Mouse (Mus musculus): ENCODE data around the gene Emb. TPM values are rescaled to one million over a fixed set of nuclear protein-coding genes. Genes with fewer than 3 reads are reported as not detected.

Gene Emb
- polyA plus RNA-seq, 1 experiment from 2014 or later = 39.9 TPM

DNA sequence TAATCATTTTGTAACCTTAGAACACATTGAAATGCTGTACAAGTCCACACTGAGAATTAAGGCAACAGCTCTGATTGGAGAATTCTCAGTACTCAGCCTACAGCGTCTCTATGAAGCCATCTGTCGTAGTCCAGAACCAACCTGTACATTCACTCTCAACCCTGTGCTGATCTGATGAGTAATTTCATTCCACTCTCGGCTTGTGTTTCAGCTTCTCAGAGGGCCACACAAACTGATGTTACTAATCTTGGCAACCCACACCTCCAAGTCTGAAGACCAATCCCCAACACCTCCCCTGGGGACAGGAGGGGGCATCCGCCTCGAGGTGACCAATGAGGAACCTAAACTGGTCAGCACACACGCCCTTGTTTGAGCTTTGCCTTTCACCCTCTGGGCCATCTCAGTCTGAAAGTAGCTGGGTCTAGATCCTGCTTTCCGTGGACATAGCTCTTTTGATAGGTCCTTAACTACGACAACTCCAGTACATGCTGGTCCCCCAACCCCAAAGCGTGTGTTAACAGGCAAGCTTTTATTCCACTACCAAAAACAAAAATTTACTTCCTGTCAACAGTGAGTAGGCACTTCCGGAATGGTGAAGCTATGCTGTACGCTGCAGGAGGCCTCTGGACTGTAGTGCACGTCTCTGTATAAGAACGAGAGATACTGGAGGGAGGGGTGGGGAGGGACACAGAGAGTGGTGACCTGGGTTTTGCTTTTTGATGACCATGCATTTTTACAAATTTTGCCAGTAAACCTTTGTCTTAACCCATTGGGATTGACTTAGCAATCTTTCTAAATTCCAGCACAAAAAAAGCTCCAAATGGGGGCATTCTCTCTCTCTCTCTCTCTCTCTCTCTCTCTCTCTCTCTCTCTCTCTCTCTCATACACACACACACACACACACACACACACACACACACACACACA is 12.5 kb upstream of the Emb start:
- DNase-seq (ENCODE audit: low spot score) (no peak), ATAC-seq (ENCODE audit: insufficient number of reproducible peaks, low FRiP score, low TSS enrichment, low read depth) (no peak)
- no peak overlapping the region for H3K27ac ChIP-seq (replicated peaks; ENCODE audit: low read depth, low read length)
- 87% methylated on average over 13 of the region's 13 CpGs for WGBS
- H3K4me1 ChIP-seq (ENCODE audit: control insufficient read depth, insufficient read depth, low read length) = no peaks in the 10 kb centered on the region
- H3K4me3 ChIP-seq (ENCODE audit: low read depth, low read length) = no peak overlapping the region
- no peaks in the 10 kb centered on the region for H3K27me3 ChIP-seq (ENCODE audit: control insufficient read depth, insufficient read depth, low read length)
- H3K9ac ChIP-seq (ENCODE audit: low read length) = no peak overlapping the region
- no peak overlapping the region for H3K4me2 ChIP-seq (ENCODE audit: low read depth, severe bottlenecking)
- H3K36me3 ChIP-seq (ENCODE audit: control insufficient read depth, insufficient read depth, low read length) = no peaks in the 10 kb centered on the region
- H3K9me3 ChIP-seq (ENCODE audit: control insufficient read depth, low read length) = no peaks in the 10 kb centered on the region

GRCm38 (mm10) chr13:117197666-117198065 is 10.7 kb upstream of the Emb start:
- no peaks in the 10 kb centered on the region for H3K27me3 ChIP-seq (ENCODE audit: control insufficient read depth, insufficient read depth, low read length)
- no peaks in the 10 kb centered on the region for H3K9me3 ChIP-seq (ENCODE audit: control insufficient read depth, low read length)
- H3K4me1 ChIP-seq (ENCODE audit: control insufficient read depth, insufficient read depth, low read length) = no peaks in the 10 kb centered on the region
- no peak overlapping the region for H3K27ac ChIP-seq (replicated peaks; ENCODE audit: low read depth, low read length)
- ATAC-seq (ENCODE audit: insufficient number of reproducible peaks, low FRiP score, low TSS enrichment, low read depth) (no peak), DNase-seq (ENCODE audit: low spot score) (no peak)
- no peak overlapping the region for H3K4me2 ChIP-seq (ENCODE audit: low read depth, severe bottlenecking)
- no peaks in the 10 kb centered on the region for H3K36me3 ChIP-seq (ENCODE audit: control insufficient read depth, insufficient read depth, low read length)
- no peak overlapping the region for H3K9ac ChIP-seq (ENCODE audit: low read length)
- H3K4me3 ChIP-seq (ENCODE audit: low read depth, low read length) = no peak overlapping the region
- 95% methylated on average over 2 of the region's 2 CpGs for WGBS

GRCm38 (mm10) chr13:117198402-117199083 is 9.8 kb upstream of the Emb start:
- H3K4me1 ChIP-seq (ENCODE audit: control insufficient read depth, insufficient read depth, low read length) = no peaks in the 10 kb centered on the region
- H3K36me3 ChIP-seq (ENCODE audit: control insufficient read depth, insufficient read depth, low read length) = no peaks in the 10 kb centered on the region
- H3K4me3 ChIP-seq (ENCODE audit: low read depth, low read length) = no peak overlapping the region
- H3K9me3 ChIP-seq (ENCODE audit: control insufficient read depth, low read length) = no peaks in the 10 kb centered on the region
- WGBS = 90% methylated on average over 7 of the region's 7 CpGs
- ATAC-seq (ENCODE audit: insufficient number of reproducible peaks, low FRiP score, low TSS enrichment, low read depth) (no peak), DNase-seq (ENCODE audit: low spot score) (peak; percentile 92)
- H3K27ac ChIP-seq (replicated peaks; ENCODE audit: low read depth, low read length) = no peak overlapping the region
- no peak overlapping the region for H3K4me2 ChIP-seq (ENCODE audit: low read depth, severe bottlenecking)
- no peaks in the 10 kb centered on the region for H3K27me3 ChIP-seq (ENCODE audit: control insufficient read depth, insufficient read depth, low read length)
- H3K9ac ChIP-seq (ENCODE audit: low read length) = no peak overlapping the region

- H3K9ac ChIP-seq (ENCODE audit: low read length) = no peak overlapping the region
- no peaks in the 10 kb centered on the region for H3K36me3 ChIP-seq (ENCODE audit: control insufficient read depth, insufficient read depth, low read length)
- no peak overlapping the region for H3K4me3 ChIP-seq (ENCODE audit: low read depth, low read length)
- DNase-seq (ENCODE audit: low spot score) = no peak
- H3K9me3 ChIP-seq (ENCODE audit: control insufficient read depth, low read length) = no peaks in the 10 kb centered on the region
- WGBS = 43% methylated on average over 22 of the region's 22 CpGs
- H3K27ac ChIP-seq (replicated peaks; ENCODE audit: low read depth, low read length) = no peak overlapping the region
- no peaks in the 10 kb centered on the region for H3K27me3 ChIP-seq (ENCODE audit: control insufficient read depth, insufficient read depth, low read length)
- ATAC-seq (ENCODE audit: insufficient number of reproducible peaks, low FRiP score, low TSS enrichment, low read depth) = 0 out of 2 replicates have a peak, but pooled peaks have one; percentile 63
- H3K4me1 ChIP-seq (ENCODE audit: control insufficient read depth, insufficient read depth, low read length) = no peaks in the 10 kb centered on the region
- no peak overlapping the region for H3K4me2 ChIP-seq (ENCODE audit: low read depth, severe bottlenecking)
Observed at GRCm38 (mm10) chr13:117202755-117203471, 5.4 kb upstream of the Emb start.

DNA sequence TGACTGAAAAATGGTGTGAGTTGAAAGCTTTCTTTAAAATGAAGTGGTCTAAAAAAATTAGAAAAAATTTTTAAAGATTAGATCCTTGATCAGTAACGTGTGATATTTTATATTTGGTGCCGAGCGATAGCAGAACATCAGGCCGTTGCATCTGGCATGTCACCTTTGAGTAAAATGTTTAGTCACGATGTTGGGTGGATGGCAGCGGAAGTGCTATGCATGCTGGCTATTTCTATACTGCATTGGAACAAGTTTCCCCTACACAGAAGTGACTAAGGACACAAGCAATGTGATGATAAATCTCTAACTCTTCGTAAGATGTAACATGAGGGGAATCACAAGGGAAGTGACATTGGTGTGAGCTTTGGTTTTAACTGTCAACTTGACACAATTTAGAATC is 3.7 kb upstream of the Emb start:
- 94% methylated on average over 7 of the region's 7 CpGs for WGBS
- H3K9ac ChIP-seq (ENCODE audit: low read length) = no peak overlapping the region
- no peak overlapping the region for H3K27ac ChIP-seq (replicated peaks; ENCODE audit: low read depth, low read length)
- no peaks in the 10 kb centered on the region for H3K27me3 ChIP-seq (ENCODE audit: control insufficient read depth, insufficient read depth, low read length)
- no peak for DNase-seq (ENCODE audit: low spot score)
- no peaks in the 10 kb centered on the region for H3K4me1 ChIP-seq (ENCODE audit: control insufficient read depth, insufficient read depth, low read length)
- H3K4me3 ChIP-seq (ENCODE audit: low read depth, low read length) = no peak overlapping the region
- no peaks in the 10 kb centered on the region for H3K9me3 ChIP-seq (ENCODE audit: control insufficient read depth, low read length)
- ATAC-seq (ENCODE audit: insufficient number of reproducible peaks, low FRiP score, low TSS enrichment, low read depth) = no peak
- no peak overlapping the region for H3K4me2 ChIP-seq (ENCODE audit: low read depth, severe bottlenecking)
- no peaks in the 10 kb centered on the region for H3K36me3 ChIP-seq (ENCODE audit: control insufficient read depth, insufficient read depth, low read length)

DNA sequence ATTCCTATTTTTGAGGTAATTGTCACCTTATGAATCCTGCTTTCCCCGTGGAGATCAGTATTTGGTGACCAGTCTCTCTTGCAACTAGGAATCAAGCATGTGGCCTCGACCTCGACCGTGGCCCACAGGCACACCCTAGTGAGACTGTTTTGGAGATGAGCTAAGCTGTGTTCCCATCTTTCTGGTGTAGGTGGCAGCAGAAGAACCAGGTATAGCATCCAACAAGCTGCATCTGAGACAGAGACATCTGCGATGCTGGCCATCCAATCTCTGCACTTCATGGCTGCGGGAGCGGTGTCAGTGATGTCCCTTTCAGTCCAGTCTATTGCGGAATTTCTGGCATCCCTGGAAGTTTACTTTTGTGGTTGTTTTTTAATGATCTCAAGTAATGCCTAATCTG is 2.3 kb upstream of the Emb start:
- DNase-seq (ENCODE audit: low spot score) = no peak
- Histone ChIP-seq H3K27ac (replicated peaks; ENCODE audit: low read depth, low read length) (no peak overlapping the region), H3K9ac (ENCODE audit: low read length) (no peak overlapping the region), H3K4me1 (ENCODE audit: control insufficient read depth, insufficient read depth, low read length) (no peaks in the 10 kb centered on the region), H3K36me3 (ENCODE audit: control insufficient read depth, insufficient read depth, low read length) (no peaks in the 10 kb centered on the region), H3K27me3 (ENCODE audit: control insufficient read depth, insufficient read depth, low read length) (no peaks in the 10 kb centered on the region), H3K9me3 (ENCODE audit: control insufficient read depth, low read length) (no peaks in the 10 kb centered on the region), H3K4me3 (ENCODE audit: low read depth, low read length) (no peak overlapping the region), H3K4me2 (ENCODE audit: low read depth, severe bottlenecking) (no peak overlapping the region)
- no peak for ATAC-seq (ENCODE audit: insufficient number of reproducible peaks, low FRiP score, low TSS enrichment, low read depth)
- WGBS = 91% methylated on average over 8 of the region's 8 CpGs

DNA sequence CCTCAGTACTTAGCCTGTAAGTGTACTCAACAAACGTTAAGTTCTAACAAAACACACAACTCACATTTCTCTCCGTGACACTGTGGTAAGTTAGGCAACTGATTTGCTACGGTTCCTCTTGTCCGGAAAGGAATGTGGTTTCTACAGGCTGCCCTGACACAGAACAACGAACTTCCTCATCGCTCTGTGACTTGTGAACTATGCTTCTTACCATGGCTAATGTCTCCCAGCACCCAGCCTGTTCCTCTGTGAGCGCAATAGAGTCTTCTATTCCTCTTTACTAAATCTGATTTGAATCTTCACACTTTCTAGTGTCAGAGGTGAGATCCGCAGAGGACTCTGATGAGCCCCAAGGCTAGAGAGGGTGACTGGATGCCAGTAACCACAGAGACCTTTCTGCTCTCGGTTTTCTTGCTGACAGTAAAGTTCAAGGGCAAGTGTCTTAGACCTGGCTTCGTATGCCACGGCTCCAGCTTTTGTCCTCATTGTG is 3.1 kb downstream of the Emb start:
- ATAC-seq (ENCODE audit: insufficient number of reproducible peaks, low FRiP score, low TSS enrichment, low read depth) (no peak), DNase-seq (ENCODE audit: low spot score) (no peak)
- Histone ChIP-seq H3K4me2 (ENCODE audit: low read depth, severe bottlenecking) (no peak overlapping the region), H3K27me3 (ENCODE audit: control insufficient read depth, insufficient read depth, low read length) (no peaks in the 10 kb centered on the region), H3K36me3 (ENCODE audit: control insufficient read depth, insufficient read depth, low read length) (no peaks in the 10 kb centered on the region), H3K9me3 (ENCODE audit: control insufficient read depth, low read length) (no peaks in the 10 kb centered on the region), H3K4me3 (ENCODE audit: low read depth, low read length) (no peak overlapping the region), H3K27ac (replicated peaks; ENCODE audit: low read depth, low read length) (no peak overlapping the region), H3K9ac (ENCODE audit: low read length) (no peak overlapping the region), H3K4me1 (ENCODE audit: control insufficient read depth, insufficient read depth, low read length) (peaks cover 3% of the 10 kb centered on the region; the same call in 1 of the 2 replicates)
- WGBS = 71% methylated on average over 11 of the region's 11 CpGs

DNA sequence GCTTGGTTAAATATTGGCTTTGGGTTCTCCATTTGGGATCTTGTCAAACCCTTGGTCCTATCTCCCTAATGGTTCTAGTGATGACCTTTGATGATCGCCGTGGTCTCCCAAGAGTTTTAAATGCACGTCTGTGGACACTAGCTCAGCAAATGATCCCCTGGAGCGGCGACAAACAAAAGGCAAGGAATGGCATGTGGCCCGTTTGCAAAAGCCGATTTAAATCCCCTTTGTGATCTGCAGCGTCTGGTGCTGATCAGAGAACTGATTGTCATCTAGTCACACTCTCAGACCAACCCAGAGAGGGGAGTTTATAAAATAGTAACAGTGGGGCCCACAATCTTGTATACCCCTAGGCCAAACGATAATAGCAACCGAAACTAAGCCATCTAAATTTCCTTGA is 7.1 kb downstream of the Emb start:
- no peak overlapping the region for H3K9ac ChIP-seq (ENCODE audit: low read length)
- no peaks in the 10 kb centered on the region for H3K36me3 ChIP-seq (ENCODE audit: control insufficient read depth, insufficient read depth, low read length)
- no peak overlapping the region for H3K27ac ChIP-seq (replicated peaks; ENCODE audit: low read depth, low read length)
- 18% methylated on average over 10 of the region's 10 CpGs for WGBS
- no peak for ATAC-seq (ENCODE audit: insufficient number of reproducible peaks, low FRiP score, low TSS enrichment, low read depth)
- H3K27me3 ChIP-seq (ENCODE audit: control insufficient read depth, insufficient read depth, low read length) = no peaks in the 10 kb centered on the region
- peaks cover 3% of the 10 kb centered on the region; the same call in 1 of the 2 replicates for H3K4me1 ChIP-seq (ENCODE audit: control insufficient read depth, insufficient read depth, low read length)
- H3K9me3 ChIP-seq (ENCODE audit: control insufficient read depth, low read length) = no peaks in the 10 kb centered on the region
- H3K4me3 ChIP-seq (ENCODE audit: low read depth, low read length) = no peak overlapping the region
- H3K4me2 ChIP-seq (ENCODE audit: low read depth, severe bottlenecking) = no peak overlapping the region
- DNase-seq (ENCODE audit: low spot score) = no peak
